Mouse (Mus musculus) megakaryocyte progenitor cell, adult 5-6 weeks (primary cell): ENCODE data around the gene Osbp. TPM values are rescaled to one million over a fixed set of nuclear protein-coding genes. Genes with fewer than 3 reads are reported as not detected.
A peak's percentile ranks its signal among the peaks of the same experiment; 100 is the strongest.

Experiments
- ATAC-seq: replicated peaks from 2 replicates; pipeline ENCODE4 v1.8.0; 2016; ENCODE audit warnings: mild to moderate bottlenecking, moderate TSS enrichment, inconsistent platforms; ENCODE audit not compliant: poor library complexity
- total RNA-seq, 2 experiments: library from RNA; stranded (forward) in 1 of 2; stranded (reverse) in 1 of 2; fragments of 157-497, 149-512 nt in 1 of 2; fragments of 200-1000 nt in 1 of 2; gene quantifications; 2 replicates each; pipeline versions ENCODE4 v1.2.3 to v1.2.4; 2015 to 2017

Gene Osbp
- total RNA-seq, 2 experiments from 2014 or later, result 40.5 to 42.1 TPM

GRCm38 (mm10) chr19:12010281-12010771, 44.6 kb downstream of the Osbp start:
- ATAC-seq, result peak; percentile 2; the same call in 1 of the 2 replicates

- peak; percentile 35 for ATAC-seq
Measured at GRCm38 (mm10) chr19:12010916-12011559, 45.3 kb downstream of the Osbp start.

GRCm38 (mm10) chr19:12011560-12012556, 46.1 kb downstream of the Osbp start:
- ATAC-seq, result peak; percentile 42

GRCm38 (mm10) chr19:12012615-12013014, 46.9 kb downstream of the Osbp start:
- ATAC-seq, result no peak

- peak; percentile 8 for ATAC-seq
Measured at GRCm38 (mm10) chr19:12013228-12013627, 47.5 kb downstream of the Osbp start.

DNA sequence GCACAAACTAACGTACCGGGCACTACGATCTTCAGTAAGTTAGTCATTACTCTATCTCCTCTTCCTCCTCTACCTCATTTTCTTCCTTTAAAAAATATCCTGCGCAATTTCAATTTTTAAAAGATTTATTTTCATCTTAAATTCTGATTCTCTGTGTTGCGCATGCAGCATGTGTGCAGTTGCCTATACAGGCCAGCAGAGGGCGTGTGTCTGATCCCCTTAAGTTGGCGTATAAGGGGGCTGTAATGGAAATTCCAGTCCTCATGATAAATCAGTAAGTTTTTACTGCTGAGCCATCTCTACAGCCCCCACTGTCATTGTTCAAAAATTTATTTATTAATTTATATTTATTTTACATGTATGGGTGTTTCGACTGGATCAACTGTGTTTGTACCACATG, 50.0 kb downstream of the Osbp start:
- ATAC-seq, result no peak

DNA sequence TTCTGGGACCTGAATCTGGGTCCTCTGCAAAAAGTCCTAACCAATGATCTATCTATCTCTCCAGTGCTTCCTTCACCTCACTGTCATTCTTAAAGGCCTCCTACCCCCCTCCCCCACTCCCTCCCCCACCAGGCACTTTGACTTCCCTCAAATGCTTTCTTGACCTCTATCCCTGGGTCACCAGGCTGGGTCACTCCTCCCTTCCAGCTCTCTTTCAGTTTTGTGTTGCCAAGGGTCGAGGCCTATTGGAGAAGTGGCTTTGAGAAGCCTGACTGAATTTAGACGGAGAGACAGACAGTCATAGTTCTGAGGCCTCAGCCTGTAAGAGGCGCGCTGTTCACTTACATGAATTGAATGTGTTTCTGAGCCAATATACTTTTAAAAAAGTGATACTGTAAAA, 50.5 kb downstream of the Osbp start:
- ATAC-seq, result no peak

- ATAC-seq, result peak; percentile 90
Measured at GRCm38 (mm10) chr19:12024149-12024548, 58.4 kb downstream of the Osbp start.

DNA sequence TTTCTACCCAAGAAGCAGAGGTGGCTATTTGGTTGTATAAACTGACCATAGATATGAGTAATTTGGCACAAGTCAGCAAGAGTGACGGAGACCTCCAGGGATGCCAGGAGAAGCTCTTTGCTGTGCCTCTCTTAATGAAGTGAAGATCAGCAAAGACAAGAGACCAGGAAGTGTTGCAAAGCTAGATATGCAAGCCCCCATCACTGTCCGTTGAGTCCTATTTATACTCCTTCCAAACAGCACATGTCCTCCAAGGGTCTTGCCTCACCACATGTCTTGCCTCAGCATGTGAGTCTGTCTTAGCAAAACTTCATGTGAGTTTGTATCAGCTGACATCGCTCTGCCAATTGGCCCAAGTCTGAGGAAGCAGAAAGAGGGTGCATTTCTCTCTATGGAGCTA, 59.6 kb downstream of the Osbp start:
- ATAC-seq, result peak; percentile 52

- ATAC-seq, result peak; percentile 86
Measured at GRCm38 (mm10) chr19:12026606-12027005, 60.9 kb downstream of the Osbp start.

- ATAC-seq, result no peak
Measured at GRCm38 (mm10) chr19:12037727-12038126, 72.0 kb downstream of the Osbp start.

- ATAC-seq, result no peak
Measured at GRCm38 (mm10) chr19:12041217-12041616, 75.5 kb downstream of the Osbp start, which contains the start of gene Olfr1423. Gene Olfr1423, minus strand, starts transcription at chr19:12041317.

DNA sequence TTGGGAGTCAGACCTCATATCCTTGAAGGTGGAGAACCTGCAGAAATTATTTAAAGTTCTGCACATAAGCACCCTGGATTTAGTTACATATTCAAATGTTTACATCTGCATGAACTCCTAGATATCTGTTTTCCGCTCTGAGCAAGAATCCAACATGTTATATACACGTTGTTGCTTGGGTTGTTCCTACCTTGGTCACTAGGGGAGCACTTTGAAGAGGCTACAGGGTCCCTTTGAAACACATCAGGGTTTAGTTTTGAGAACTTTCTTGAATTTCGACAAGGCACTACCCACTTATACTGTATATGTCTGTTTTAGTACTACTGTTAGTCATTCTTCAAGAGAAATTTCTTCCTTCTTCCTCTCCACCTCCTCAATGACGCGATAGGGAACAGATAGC, 77.4 kb downstream of the Osbp start:
- no peak for ATAC-seq

Other genes with a start within 250 kb of the Osbp start
- not detected in 2 replicates for gene Gif, start 218.4 kb upstream of the Osbp start, total RNA-seq (2015)
- not detected in 2 replicates for gene Gif, start 218.4 kb upstream of the Osbp start, total RNA-seq (2017)
- gene Mrpl16, start 195.6 kb upstream of the Osbp start, total RNA-seq (2015), result 79.3 and 89.8 TPM in 2 replicates
- 104 and 113 TPM in 2 replicates for gene Mrpl16, start 195.6 kb upstream of the Osbp start, total RNA-seq (2017)
- gene Stx3, start 146.5 kb upstream of the Osbp start, total RNA-seq (2015), result 6.4 and 7.4 TPM in 2 replicates
- gene Stx3, start 146.5 kb upstream of the Osbp start, total RNA-seq (2017), result 5.6 and 7.0 TPM in 2 replicates
- gene Olfr1417, start 126.7 kb upstream of the Osbp start, total RNA-seq (2015), result not detected in 2 replicates
- not detected in 2 replicates for gene Olfr1417, start 126.7 kb upstream of the Osbp start, total RNA-seq (2017)
- gene Olfr1418, start 104.9 kb upstream of the Osbp start, total RNA-seq (2015), result not detected in 2 replicates
- gene Olfr1418, start 104.9 kb upstream of the Osbp start, total RNA-seq (2017), result not detected in 2 replicates
- not detected in 2 replicates for gene Olfr1419, start 90.8 kb upstream of the Osbp start, total RNA-seq (2015)
- not detected in 2 replicates for gene Olfr1419, start 90.8 kb upstream of the Osbp start, total RNA-seq (2017)
- not detected in 2 replicates for gene Olfr1420, start 79.4 kb upstream of the Osbp start, total RNA-seq (2015)
- gene Olfr1420, start 79.4 kb upstream of the Osbp start, total RNA-seq (2017), result not detected in 2 replicates
- 40.1 and 41.7 TPM in 2 replicates for gene Patl1, start 53.5 kb upstream of the Osbp start, total RNA-seq (2015)
- 11.6 and 12.0 TPM in 2 replicates for gene Patl1, start 53.5 kb upstream of the Osbp start, total RNA-seq (2017)
- 0.07 TPM in 1 of 2 replicates, not detected in the other for gene Olfr1423, start 75.4 kb downstream of the Osbp start, total RNA-seq (2015)
- not detected in 2 replicates for gene Olfr1423, start 75.4 kb downstream of the Osbp start, total RNA-seq (2017)
- gene Olfr1424, start 96.7 kb downstream of the Osbp start, total RNA-seq (2015), result not detected in 2 replicates
- not detected in 2 replicates for gene Olfr1424, start 96.7 kb downstream of the Osbp start, total RNA-seq (2017)
- not detected in 2 replicates for gene Olfr1425, start 111.8 kb downstream of the Osbp start, total RNA-seq (2015)
- not detected in 2 replicates for gene Olfr1425, start 111.8 kb downstream of the Osbp start, total RNA-seq (2017)
- not detected in 2 replicates for gene Olfr1426, start 126.1 kb downstream of the Osbp start, total RNA-seq (2015)
- not detected in 2 replicates for gene Olfr1426, start 126.1 kb downstream of the Osbp start, total RNA-seq (2017)
- gene Olfr1427, start 137.4 kb downstream of the Osbp start, total RNA-seq (2015), result not detected in 2 replicates
- not detected in 2 replicates for gene Olfr1427, start 137.4 kb downstream of the Osbp start, total RNA-seq (2017)
- not detected in 2 replicates for gene Olfr1428, start 150.0 kb downstream of the Osbp start, total RNA-seq (2015)
- not detected in 2 replicates for gene Olfr1428, start 150.0 kb downstream of the Osbp start, total RNA-seq (2017)
- gene Olfr76, start 157.3 kb downstream of the Osbp start, total RNA-seq (2015), result not detected in 2 replicates
- gene Olfr76, start 157.3 kb downstream of the Osbp start, total RNA-seq (2017), result not detected in 2 replicates
- not detected in 2 replicates for gene Olfr1555-ps1, start 204.2 kb downstream of the Osbp start, total RNA-seq (2015)
- not detected in 2 replicates for gene Olfr1555-ps1, start 204.2 kb downstream of the Osbp start, total RNA-seq (2017)
- gene Olfr1431, start 234.7 kb downstream of the Osbp start, total RNA-seq (2015), result not detected in 2 replicates
- not detected in 2 replicates for gene Olfr1431, start 234.7 kb downstream of the Osbp start, total RNA-seq (2017)